Mouse (Mus musculus) kidney, adult 2 months (tissue): ENCODE measurements around the gene Stt3b.

ENCODE experiments used
- CTCF ChIP-seq: fragments of 200-500 bp; conservative IDR thresholded peaks from 2 replicates; pipeline ENCODE4 v1.5.1; 2011; ENCODE audit warnings: low read depth, mild to moderate bottlenecking, control low read depth, low read length, moderate library complexity, mixed read lengths; ENCODE audit not compliant: insufficient read depth, insufficient read length
- POLR2A ChIP-seq: fragments of 200-500 bp; IDR thresholded peaks from one replicate; pipeline ENCODE4 v1.6.1; 2011; ENCODE audit warnings: low read depth, low read length, control low read depth

- TF ChIP-seq CTCF (no peak), POLR2A (no peak)
These were observed 745 bp downstream of the Stt3b start for GRCm38 (mm10) chr9:115309381-115309971.
